Mouse (Mus musculus): ENCODE results near the gene Aasdh.

Gene Aasdh

GRCm38 (mm10) chr5:76910807-76911206 is 5.5 kb upstream of the Aasdh start:
- no peak for DNase-seq (ENCODE audit: low spot score in 2 of 2)

- no peak for DNase-seq (ENCODE audit: low spot score in 2 of 2)
Observed at GRCm38 (mm10) chr5:76906155-76906499, 813 bp upstream of the Aasdh start.

- no peak for DNase-seq (ENCODE audit: low spot score in 2 of 2)
Observed at GRCm38 (mm10) chr5:76904713-76905404, 455 bp downstream of the Aasdh start.

- DNase-seq (ENCODE audit: low spot score in 2 of 2): no peak
Observed at GRCm38 (mm10) chr5:76902131-76902530, 3.2 kb downstream of the Aasdh start.

- DNase-seq (ENCODE audit: low spot score in 2 of 2): no peak
Observed at GRCm38 (mm10) chr5:76893084-76893483, 12.2 kb downstream of the Aasdh start.

- DNase-seq (ENCODE audit: low spot score in 2 of 2): no peak
Observed at GRCm38 (mm10) chr5:76892608-76893007, 12.7 kb downstream of the Aasdh start.

GRCm38 (mm10) chr5:76887011-76887410 is 18.3 kb downstream of the Aasdh start:
- no peak for DNase-seq (ENCODE audit: low spot score in 2 of 2)

GRCm38 (mm10) chr5:76884107-76884506 is 21.2 kb downstream of the Aasdh start:
- DNase-seq (ENCODE audit: low spot score in 2 of 2): no peak

- DNase-seq (ENCODE audit: low spot score in 2 of 2): no peak
Observed at GRCm38 (mm10) chr5:76876106-76876758, 29.1 kb downstream of the Aasdh start.

- no peak for DNase-seq (ENCODE audit: low spot score in 2 of 2)
Observed at GRCm38 (mm10) chr5:76869553-76869952, 35.8 kb downstream of the Aasdh start.

- no peak for DNase-seq (ENCODE audit: low spot score in 2 of 2)
Observed at GRCm38 (mm10) chr5:76868693-76869286, 36.5 kb downstream of the Aasdh start.

GRCm38 (mm10) chr5:76866819-76867218 is 38.5 kb downstream of the Aasdh start:
- no peak for DNase-seq (ENCODE audit: low spot score in 2 of 2)

- DNase-seq (ENCODE audit: low spot score in 2 of 2): no peak
Observed at GRCm38 (mm10) chr5:76858444-76858843, 46.9 kb downstream of the Aasdh start.

GRCm38 (mm10) chr5:76857103-76858015 is 48.0 kb downstream of the Aasdh start:
- DNase-seq (ENCODE audit: low spot score in 2 of 2): no peak

- DNase-seq (ENCODE audit: low spot score in 2 of 2): no peak
Observed at GRCm38 (mm10) chr5:76855829-76856600, 49.3 kb downstream of the Aasdh start.

GRCm38 (mm10) chr5:76853549-76853948 is 51.8 kb downstream of the Aasdh start:
- DNase-seq (ENCODE audit: low spot score in 2 of 2): peak; percentile 77 to 87

GRCm38 (mm10) chr5:76851316-76851715 is 54.0 kb downstream of the Aasdh start:
- no peak for DNase-seq (ENCODE audit: low spot score in 2 of 2)

- DNase-seq (ENCODE audit: low spot score in 2 of 2): no peak
Observed at GRCm38 (mm10) chr5:76847106-76847505, 58.2 kb downstream of the Aasdh start.

- DNase-seq (ENCODE audit: low spot score in 2 of 2): peak in 1 of 2 experiments; percentile 24
Observed at GRCm38 (mm10) chr5:76844618-76845186, 60.6 kb downstream of the Aasdh start.

- no peak for DNase-seq (ENCODE audit: low spot score in 2 of 2)
Observed at GRCm38 (mm10) chr5:76843851-76844419, 61.4 kb downstream of the Aasdh start.

GRCm38 (mm10) chr5:76843448-76843847 is 61.9 kb downstream of the Aasdh start:
- peak; percentile 67 to 71 for DNase-seq (ENCODE audit: low spot score in 2 of 2)
